Mouse (Mus musculus) liver, embryonic 14.5 days (tissue): ENCODE measurements around the gene Fbxo3.

Experiments
- CTCF ChIP-seq: IDR thresholded peaks from 2 replicates; pipeline ENCODE4 v1.5.1; 2016; ENCODE audit warnings: antibody characterized with exemption, low read depth, control low read depth
- EP300 ChIP-seq: IDR thresholded peaks from 2 replicates; pipeline ENCODE4 v1.6.1; 2016; ENCODE audit warnings: antibody characterized with exemption, low read depth

DNA sequence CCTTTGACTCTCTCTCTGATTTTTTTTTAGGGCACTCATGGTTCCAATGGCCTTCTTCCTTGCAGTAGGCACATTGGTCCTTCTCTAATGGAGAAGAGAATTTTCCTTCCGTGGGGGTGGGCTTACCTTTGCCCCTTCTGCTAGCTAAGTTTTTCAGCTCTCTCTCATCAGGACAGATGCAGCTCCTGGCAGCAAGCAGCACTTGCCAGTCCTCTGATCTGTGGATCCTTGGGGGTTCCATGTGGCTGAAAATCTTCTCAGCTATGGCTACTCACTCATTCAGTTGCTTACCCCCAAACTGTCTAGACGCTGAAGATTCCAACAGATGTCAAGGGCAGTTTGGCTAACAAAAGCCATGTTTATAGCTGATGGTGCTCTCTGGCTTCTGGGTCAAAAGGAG is 65.8 kb downstream of the Fbxo3 start:
- TF ChIP-seq EP300 (no peak), CTCF (no peak)
